Mouse (Mus musculus): ENCODE measurements around the gene Prl8a6. TPM values are rescaled to one million over a fixed set of nuclear protein-coding genes. Genes with fewer than 3 reads are reported as not detected.

The Prl8a6 gene
- polyA plus RNA-seq (2012; rRNA removed; ENCODE audit: low replicate concordance), result not detected in 2 replicates

GRCm38 (mm10) chr13:27438588-27438987 lies at the start of gene Prl8a6:
TSS of gene Prl8a6 (minus strand) at chr13:27438688.

GRCm38 (mm10) chr13:27390746-27391145 lies 47.7 kb downstream of the Prl8a6 start, which contains the start of gene Prl2b1:
TSS of gene Prl2b1 (minus strand) at chr13:27390846.

Other genes starting within 250 kb of the Prl8a6 start
- gene Prl3c1, start 242.0 kb downstream of the Prl8a6 start, polyA plus RNA-seq (2012; rRNA removed; ENCODE audit: low replicate concordance), result not detected in 2 replicates
- gene Prl3b1, start 196.8 kb downstream of the Prl8a6 start, polyA plus RNA-seq (2012; rRNA removed; ENCODE audit: low replicate concordance), result not detected in 2 replicates
- not detected in 2 replicates for gene Prl3a1, start 179.3 kb downstream of the Prl8a6 start, polyA plus RNA-seq (2012; rRNA removed; ENCODE audit: low replicate concordance)
- gene Prl6a1, start 126.1 kb downstream of the Prl8a6 start, polyA plus RNA-seq (2012; rRNA removed; ENCODE audit: low replicate concordance), result not detected in 2 replicates
- gene Prl8a2, start 93.0 kb downstream of the Prl8a6 start, polyA plus RNA-seq (2012; rRNA removed; ENCODE audit: low replicate concordance), result not detected in 2 replicates
- gene Prl2b1, start 47.8 kb downstream of the Prl8a6 start, polyA plus RNA-seq (2012; rRNA removed; ENCODE audit: low replicate concordance), result not detected in 2 replicates
- not detected in 2 replicates for gene Prl8a8, start 74.5 kb upstream of the Prl8a6 start, polyA plus RNA-seq (2012; rRNA removed; ENCODE audit: low replicate concordance)
- gene Prl8a9, start 125.9 kb upstream of the Prl8a6 start, polyA plus RNA-seq (2012; rRNA removed; ENCODE audit: low replicate concordance), result not detected in 2 replicates
- not detected in 2 replicates for gene Prl8a1, start 143.5 kb upstream of the Prl8a6 start, polyA plus RNA-seq (2012; rRNA removed; ENCODE audit: low replicate concordance)
- not detected in 2 replicates for gene Prl7b1, start 171.9 kb upstream of the Prl8a6 start, polyA plus RNA-seq (2012; rRNA removed; ENCODE audit: low replicate concordance)
- not detected in 2 replicates for gene Prl7a1, start 203.8 kb upstream of the Prl8a6 start, polyA plus RNA-seq (2012; rRNA removed; ENCODE audit: low replicate concordance)
- gene Prl7a2, start 229.3 kb upstream of the Prl8a6 start, polyA plus RNA-seq (2012; rRNA removed; ENCODE audit: low replicate concordance), result not detected in 2 replicates

Data from mammary gland, adult 2 months (tissue).